ENCODE assay signal across 8 mouse cellular contexts in genomic region chr11:53456474-53457371, GRCm38 (mm10). TPM values are rescaled to one million over a fixed set of nuclear protein-coding genes. Genes with fewer than 3 reads are reported as not detected.
DNase-seq lines count a peak whose midpoint lies in the region; ATAC-seq lines count a peak whose summit lies in the region.

Gm10447 (minus strand) TSS chr11:53457110.
Shroom1 (plus strand) TSS chr11:53457205.

- DNase-seq in 3T3-L1 (ENCODE audit: low read depth, low spot score): peak; percentile 78
- DNase-seq in adrenal gland, adult 18-20 months (ENCODE audit: low spot score in 2 of 2): peak; percentile 62
- peak; percentile 66 for DNase-seq in heart, postnatal 36 days
- peak; percentile 79 for DNase-seq in limb, embryonic 10.5 days (ENCODE audit: low spot score)
- DNase-seq in urinary bladder, postnatal 36 days (ENCODE audit: low spot score in 2 of 2): peak; percentile 52 to 72
- no peak for DNase-seq in frontal cortex, postnatal 10 days (ENCODE audit: low spot score in 2 of 2)

- H3K27ac ChIP-seq in forebrain, embryonic 13.5 days: no peak within 1 kb of the TSS
- peak within 1 kb of the TSS; percentile 84 for H3K27ac ChIP-seq in limb, embryonic 10.5 days

- H3K9me3 ChIP-seq in forebrain, embryonic 13.5 days (replicated peaks): no peaks in the 10 kb centered on the region
- H3K9me3 ChIP-seq in limb, embryonic 10.5 days (replicated peaks): no peaks in the 10 kb centered on the region

- H3K9ac ChIP-seq in forebrain, embryonic 13.5 days: peak within 1 kb of the TSS; percentile 58

- peak within 1 kb of the TSS; percentile 46 for H3K4me3 ChIP-seq in forebrain, embryonic 13.5 days
- H3K4me3 ChIP-seq in limb, embryonic 10.5 days: peak within 1 kb of the TSS; percentile 65

- H3K36me3 ChIP-seq in forebrain, embryonic 13.5 days (ENCODE audit: poor library complexity, severe bottlenecking): no peaks in the 10 kb centered on the region
- H3K36me3 ChIP-seq in limb, embryonic 10.5 days: no peaks in the 10 kb centered on the region

- intact Hi-C loops in heart, postnatal 36 days (cut with DNase I): no loop called here

- peaks cover 6% of the 10 kb centered on the region for H3K4me1 ChIP-seq in forebrain, embryonic 13.5 days
- H3K4me1 ChIP-seq in limb, embryonic 10.5 days: peaks cover 13% of the 10 kb centered on the region

- H3K4me2 ChIP-seq in forebrain, embryonic 13.5 days: peak within 1 kb of the TSS; percentile 75

- H3K27me3 ChIP-seq in forebrain, embryonic 13.5 days: peaks cover 51% of the 10 kb centered on the region
- peaks cover 60% of the 10 kb centered on the region for H3K27me3 ChIP-seq in limb, embryonic 10.5 days (ENCODE audit: low read depth, poor library complexity, severe bottlenecking)

- WGBS in forebrain, embryonic 13.5 days: 4% methylated on average over 42 of the region's 42 CpGs
- 4% methylated on average over 42 of the region's 42 CpGs for WGBS in limb, embryonic 10.5 days

- 0 out of 2 replicates have a peak, but pooled peaks have one; percentile 21 for ATAC-seq in forebrain, embryonic 13.5 days
- ATAC-seq in megakaryocyte-erythroid progenitor cell, adult 5-6 weeks (replicated peaks; ENCODE audit: low FRiP score, low TSS enrichment, poor library complexity, severe bottlenecking): peak; percentile 36; the same call in 1 of the 2 replicates

RNA-seq across cellular contexts. Expression of gene Gm10447, which starts in this region (rescaled TPM):
- total RNA-seq in adrenal gland, adult 18-20 months (2021): under 1 TPM in 1 of 2 experiments, not detected in 1; 0.27 TPM
- not detected in 2 replicates for polyA plus RNA-seq in forebrain, embryonic 13.5 days (2015; fragmentation: Nextera tagmentation; extraction: Ambion mirVana)
- total RNA-seq in heart, postnatal 36 days (2021): not detected
- 0.08 and 0.14 TPM in 2 replicates for polyA plus RNA-seq in limb, embryonic 10.5 days (2016; fragmentation: Nextera tagmentation; extraction: Ambion mirVana)
- not detected in 2 replicates for total RNA-seq in megakaryocyte-erythroid progenitor cell, adult 5-6 weeks (2014; fragmentation: Nextera tagmentation)
- not detected in 2 replicates for total RNA-seq in megakaryocyte-erythroid progenitor cell, adult 5-6 weeks (2017)

RNA-seq across cellular contexts. Expression of gene Shroom1, which starts in this region (rescaled TPM):
- 10 to 100 TPM in 1 of 2 experiments, 1 to 10 TPM in 1; 3.7 to 10.9 TPM for total RNA-seq in adrenal gland, adult 18-20 months (2021)
- polyA plus RNA-seq in forebrain, embryonic 13.5 days (2015; fragmentation: Nextera tagmentation; extraction: Ambion mirVana): 1.2 and 1.3 TPM in 2 replicates
- under 1 TPM; 0.39 to 0.76 TPM for total RNA-seq in heart, postnatal 36 days (2021)
- 1.8 and 3.9 TPM in 2 replicates for polyA plus RNA-seq in limb, embryonic 10.5 days (2016; fragmentation: Nextera tagmentation; extraction: Ambion mirVana)
- not detected in 2 replicates for total RNA-seq in megakaryocyte-erythroid progenitor cell, adult 5-6 weeks (2014; fragmentation: Nextera tagmentation)
- total RNA-seq in megakaryocyte-erythroid progenitor cell, adult 5-6 weeks (2017): not detected in 2 replicates

Comparison
In these comparisons a context has a peak if more than half of its experiments do, and no peak if none do; other contexts are left out.
1. Peak in DNase-seq in heart, postnatal 36 days; RNA of the genes that start here not detected or under 1 TPM.
2. Peak in ATAC-seq in megakaryocyte-erythroid progenitor cell, adult 5-6 weeks; RNA of the genes that start here not detected or under 1 TPM.
3. DNase-seq: peak in 3T3-L1 (single experiment), adrenal gland, adult 18-20 months (2 of 2), limb, embryonic 10.5 days (single experiment) and urinary bladder, postnatal 36 days (2 of 2); none in frontal cortex, postnatal 10 days (0 of 2).